Mouse (Mus musculus): Measurements from ENCODE around the gene Tomm40l. TPM values are rescaled to one million over a fixed set of nuclear protein-coding genes. Genes with fewer than 3 reads are reported as not detected.

The Tomm40l gene
- 7.3 TPM for polyA plus RNA-seq (2014; fragmentation: Illumina TruSeq; extraction: RNeasy Lipid Tissue Mini Kit (QIAGEN cat#74804); ENCODE audit: low read depth, low replicate concordance)

DNA sequence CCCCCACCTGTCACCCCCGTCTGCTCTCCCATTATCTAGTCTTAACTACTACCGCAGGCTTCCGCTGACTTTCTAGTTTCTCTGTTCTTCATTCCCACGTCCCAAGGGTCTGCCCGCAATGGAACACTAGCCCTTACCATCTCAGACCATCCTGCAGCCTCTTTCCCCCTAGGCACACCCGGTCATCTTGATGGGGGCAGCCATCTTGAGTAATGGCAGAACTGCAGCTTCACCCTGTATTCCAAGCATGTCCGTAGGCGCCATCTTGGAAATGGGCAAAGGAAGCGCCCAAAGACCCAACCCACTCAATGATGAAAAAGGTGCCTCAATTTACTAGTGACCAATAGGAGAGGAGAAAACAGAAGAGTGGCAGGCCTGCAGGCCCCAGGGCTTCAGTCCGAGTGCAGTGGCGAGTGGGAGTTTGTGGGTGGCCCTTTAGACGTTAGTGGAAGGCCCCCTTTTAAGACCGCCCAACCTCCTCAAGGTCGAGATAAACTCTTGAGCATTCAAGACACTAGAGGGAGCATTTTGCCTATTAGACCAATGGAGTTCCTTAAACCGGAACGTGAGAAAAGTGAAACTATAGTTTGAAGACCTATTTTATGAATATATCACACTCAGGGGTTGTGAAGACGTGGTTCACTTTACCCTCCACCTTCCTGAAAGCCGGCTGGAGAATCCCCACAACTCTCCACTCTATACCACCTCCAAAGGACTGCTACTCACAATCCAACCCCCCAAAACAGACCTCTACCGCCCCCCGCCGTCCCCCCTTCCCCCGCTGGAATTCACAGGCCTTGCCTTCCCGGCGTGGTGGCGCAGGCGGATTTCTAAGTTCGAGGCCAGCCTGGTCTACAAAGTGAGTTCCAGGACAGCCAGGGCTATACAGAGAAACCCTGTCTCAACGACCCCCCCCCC lies at the start of gene Tomm40l:
Gene Tomm40l, minus strand, starts transcription at position 277 of the 918 bp plus-strand sequence.

GRCm38 (mm10) chr1:171269848-171270572 lies 47.7 kb upstream of the Tomm40l start, which contains the start of gene B4galt3:
Gene B4galt3, plus strand, starts transcription at chr1:171270328.

DNA sequence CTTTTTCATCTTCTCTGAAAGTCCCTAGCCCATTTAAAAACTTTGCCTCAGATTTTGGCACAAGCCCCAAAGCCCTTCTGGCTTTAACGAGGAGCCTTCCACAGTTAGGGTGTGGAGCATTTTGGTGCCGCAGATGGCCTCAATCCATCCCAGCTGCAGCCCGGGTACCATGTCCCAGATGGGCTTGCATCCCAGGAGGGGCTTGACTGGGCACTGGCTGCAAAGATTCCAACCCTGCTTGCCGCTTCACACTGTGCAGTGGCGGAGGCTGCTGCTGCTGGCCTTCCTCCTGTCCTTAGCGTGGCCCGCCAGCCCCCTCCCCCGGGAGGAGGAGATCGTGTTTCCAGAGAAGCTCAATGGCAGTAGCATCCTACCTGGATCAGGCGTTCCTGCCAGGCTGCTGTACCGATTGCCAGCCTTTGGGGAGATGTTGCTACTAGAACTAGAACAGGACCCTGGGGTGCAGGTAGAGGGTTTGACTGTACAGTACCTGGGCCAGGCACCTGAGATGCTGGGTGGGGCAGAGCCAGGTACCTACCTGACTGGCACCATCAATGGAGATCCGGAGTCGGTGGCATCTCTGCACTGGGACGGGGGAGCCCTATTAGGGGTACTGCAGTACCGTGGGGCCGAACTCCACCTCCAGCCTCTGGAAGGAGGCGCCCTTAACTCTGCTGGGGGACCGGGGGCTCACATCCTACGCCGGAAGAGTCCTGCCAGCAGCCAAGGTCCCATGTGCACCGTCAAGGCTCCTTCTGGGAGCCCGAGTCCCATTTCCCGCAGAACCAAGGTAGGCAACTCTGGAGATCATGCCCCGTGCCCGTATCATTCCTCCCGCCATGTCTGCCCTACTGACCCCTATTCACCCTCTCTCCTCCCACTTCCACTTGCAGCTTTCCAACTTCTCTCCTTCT lies 28.6 kb upstream of the Tomm40l start, which contains the start of gene Ndufs2:
Gene Ndufs2, minus strand, starts transcription at position 709 of the 914 bp plus-strand sequence.

DNA sequence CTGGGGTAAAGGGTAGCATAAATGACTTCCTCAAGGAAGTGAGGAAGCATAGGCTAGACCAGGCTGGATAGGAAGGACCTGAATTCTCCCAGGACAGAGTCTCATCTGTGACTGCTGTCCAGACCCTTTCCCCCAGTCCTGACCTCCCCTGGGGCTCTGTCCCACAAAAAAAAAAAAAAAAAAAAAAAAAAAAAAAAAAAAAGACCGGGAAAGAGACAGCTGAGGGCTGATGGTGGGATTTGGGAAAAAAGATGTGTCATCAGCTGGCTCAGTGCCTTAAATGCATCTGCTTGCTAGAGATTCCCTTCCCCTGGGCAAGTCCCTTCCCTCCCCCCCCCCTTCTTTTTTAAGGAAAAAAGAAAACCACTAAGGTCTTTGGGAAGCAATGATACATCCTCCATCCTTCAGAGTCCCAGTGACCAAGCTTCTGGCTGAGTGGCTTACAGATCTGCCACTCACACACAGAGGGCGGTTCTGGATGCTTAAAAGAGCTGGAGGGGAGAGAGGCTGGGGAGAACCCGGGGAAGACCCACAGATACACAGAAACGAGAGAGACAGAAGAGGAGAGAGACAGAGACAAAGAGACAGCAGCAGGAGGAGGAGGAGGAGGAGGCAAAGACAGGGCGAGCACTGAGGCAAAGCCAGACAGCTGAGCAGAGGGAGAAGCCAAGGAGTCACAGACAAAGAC lies 27.7 kb upstream of the Tomm40l start, which contains the start of gene Adamts4:
Gene Adamts4, plus strand, starts transcription at position 509 of the 688 bp plus-strand sequence.

GRCm38 (mm10) chr1:171234126-171234525 lies 11.8 kb upstream of the Tomm40l start, which contains the start of gene Fcer1g:
Gene Fcer1g, minus strand, starts transcription at chr1:171234365.

DNA sequence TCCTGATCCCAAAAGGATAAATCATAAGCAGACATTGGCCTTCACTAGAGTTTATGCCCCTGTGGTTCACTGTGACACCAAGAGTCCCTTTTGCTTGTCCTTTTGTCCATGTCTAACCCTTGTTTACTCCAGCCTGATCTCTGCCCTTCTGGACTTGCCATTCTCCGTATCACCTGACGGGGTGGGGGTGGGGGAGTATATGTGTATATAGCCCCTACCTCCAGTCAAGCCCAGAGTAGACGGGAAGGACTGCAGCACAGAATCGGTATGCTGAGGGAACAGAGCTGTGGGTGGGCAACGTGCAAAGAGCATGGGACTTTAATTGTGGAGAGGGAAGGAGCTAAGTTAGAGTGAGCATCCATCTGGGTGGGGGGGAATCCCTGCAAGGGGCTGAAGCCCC lies 2.5 kb upstream of the Tomm40l start, which contains the start of gene Apoa2:
Gene Apoa2, plus strand, starts transcription at position 198 of the 400 bp plus-strand sequence.

DNA sequence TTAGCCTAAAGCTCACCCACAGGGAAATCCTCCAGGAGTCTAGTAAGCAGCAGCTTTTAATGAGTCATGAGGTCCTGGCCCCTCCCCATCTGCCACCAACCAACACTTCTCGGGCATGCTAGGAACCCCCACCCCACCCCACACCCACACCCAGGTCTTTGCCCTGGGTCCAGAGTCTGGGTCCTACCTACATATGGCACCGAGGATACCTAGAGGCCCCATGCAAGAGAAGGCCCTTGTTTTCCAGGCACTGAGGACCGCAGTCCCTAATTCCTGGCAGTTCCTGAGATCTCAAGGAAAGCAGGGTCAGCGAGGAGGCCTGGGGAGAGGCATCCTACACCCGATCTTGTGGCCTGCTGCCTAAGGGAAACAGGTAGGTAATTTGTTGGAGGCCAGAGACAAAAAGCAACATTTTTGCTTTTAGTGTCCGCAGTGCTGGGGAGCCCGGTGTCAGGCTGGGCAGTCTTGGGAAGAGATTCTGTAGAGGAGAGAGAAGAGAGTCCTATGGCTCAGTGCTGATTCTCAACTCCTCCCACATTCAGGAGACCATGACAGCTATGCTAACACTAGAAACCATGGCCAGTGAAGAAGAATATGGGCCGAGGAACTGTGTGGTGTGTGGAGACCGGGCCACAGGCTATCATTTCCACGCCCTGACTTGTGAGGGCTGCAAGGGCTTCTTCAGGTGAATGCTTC lies 8.4 kb downstream of the Tomm40l start, which contains the start of gene Nr1i3:
Gene Nr1i3, plus strand, starts transcription at position 170 of the 696 bp plus-strand sequence.

GRCm38 (mm10) chr1:171195887-171196397 lies 26.4 kb downstream of the Tomm40l start, which contains the start of gene Pcp4l1:
Gene Pcp4l1, minus strand, starts transcription at chr1:171196268.

Other genes with a start within 250 kb of the Tomm40l start
- gene Fcgr2b, start 246.0 kb downstream of the Tomm40l start, polyA plus RNA-seq (2014; fragmentation: Illumina TruSeq; extraction: RNeasy Lipid Tissue Mini Kit (QIAGEN cat#74804); ENCODE audit: low read depth, low replicate concordance): 108 TPM
- gene Fcgr4, start 203.6 kb downstream of the Tomm40l start, polyA plus RNA-seq (2014; fragmentation: Illumina TruSeq; extraction: RNeasy Lipid Tissue Mini Kit (QIAGEN cat#74804); ENCODE audit: low read depth, low replicate concordance): 3.2 TPM
- gene Fcgr3, start 157.6 kb downstream of the Tomm40l start, polyA plus RNA-seq (2014; fragmentation: Illumina TruSeq; extraction: RNeasy Lipid Tissue Mini Kit (QIAGEN cat#74804); ENCODE audit: low read depth, low replicate concordance): 3.4 TPM
- 3.7 TPM for gene Cfap126, start 108.6 kb downstream of the Tomm40l start, polyA plus RNA-seq (2014; fragmentation: Illumina TruSeq; extraction: RNeasy Lipid Tissue Mini Kit (QIAGEN cat#74804); ENCODE audit: low read depth, low replicate concordance)
- gene Sdhc, start 71.9 kb downstream of the Tomm40l start, polyA plus RNA-seq (2014; fragmentation: Illumina TruSeq; extraction: RNeasy Lipid Tissue Mini Kit (QIAGEN cat#74804); ENCODE audit: low read depth, low replicate concordance): 129 TPM
- 0.20 TPM for gene Mpz, start 71.8 kb downstream of the Tomm40l start, polyA plus RNA-seq (2014; fragmentation: Illumina TruSeq; extraction: RNeasy Lipid Tissue Mini Kit (QIAGEN cat#74804); ENCODE audit: low read depth, low replicate concordance)
- gene Pcp4l1, start 26.2 kb downstream of the Tomm40l start, polyA plus RNA-seq (2014; fragmentation: Illumina TruSeq; extraction: RNeasy Lipid Tissue Mini Kit (QIAGEN cat#74804); ENCODE audit: low read depth, low replicate concordance): 6.5 TPM
- gene Nr1i3, start 8.5 kb downstream of the Tomm40l start, polyA plus RNA-seq (2014; fragmentation: Illumina TruSeq; extraction: RNeasy Lipid Tissue Mini Kit (QIAGEN cat#74804); ENCODE audit: low read depth, low replicate concordance): not detected
- gene Apoa2, start 2.5 kb upstream of the Tomm40l start, polyA plus RNA-seq (2014; fragmentation: Illumina TruSeq; extraction: RNeasy Lipid Tissue Mini Kit (QIAGEN cat#74804); ENCODE audit: low read depth, low replicate concordance): 3.9 TPM
- 10.8 TPM for gene Fcer1g, start 11.9 kb upstream of the Tomm40l start, polyA plus RNA-seq (2014; fragmentation: Illumina TruSeq; extraction: RNeasy Lipid Tissue Mini Kit (QIAGEN cat#74804); ENCODE audit: low read depth, low replicate concordance)
- 1.2 TPM for gene Adamts4, start 27.9 kb upstream of the Tomm40l start, polyA plus RNA-seq (2014; fragmentation: Illumina TruSeq; extraction: RNeasy Lipid Tissue Mini Kit (QIAGEN cat#74804); ENCODE audit: low read depth, low replicate concordance)
- 89.0 TPM for gene Ndufs2, start 28.9 kb upstream of the Tomm40l start, polyA plus RNA-seq (2014; fragmentation: Illumina TruSeq; extraction: RNeasy Lipid Tissue Mini Kit (QIAGEN cat#74804); ENCODE audit: low read depth, low replicate concordance)
- gene B4galt3, start 47.8 kb upstream of the Tomm40l start, polyA plus RNA-seq (2014; fragmentation: Illumina TruSeq; extraction: RNeasy Lipid Tissue Mini Kit (QIAGEN cat#74804); ENCODE audit: low read depth, low replicate concordance): 2.3 TPM
- 6.2 TPM for gene Ppox, start 58.7 kb upstream of the Tomm40l start, polyA plus RNA-seq (2014; fragmentation: Illumina TruSeq; extraction: RNeasy Lipid Tissue Mini Kit (QIAGEN cat#74804); ENCODE audit: low read depth, low replicate concordance)
- gene Usp21, start 65.5 kb upstream of the Tomm40l start, polyA plus RNA-seq (2014; fragmentation: Illumina TruSeq; extraction: RNeasy Lipid Tissue Mini Kit (QIAGEN cat#74804); ENCODE audit: low read depth, low replicate concordance): 15.0 TPM
- 101 TPM for gene Ufc1, start 72.5 kb upstream of the Tomm40l start, polyA plus RNA-seq (2014; fragmentation: Illumina TruSeq; extraction: RNeasy Lipid Tissue Mini Kit (QIAGEN cat#74804); ENCODE audit: low read depth, low replicate concordance)
- gene Dedd, start 106.6 kb upstream of the Tomm40l start, polyA plus RNA-seq (2014; fragmentation: Illumina TruSeq; extraction: RNeasy Lipid Tissue Mini Kit (QIAGEN cat#74804); ENCODE audit: low read depth, low replicate concordance): 6.7 TPM
- gene Nit1, start 123.1 kb upstream of the Tomm40l start, polyA plus RNA-seq (2014; fragmentation: Illumina TruSeq; extraction: RNeasy Lipid Tissue Mini Kit (QIAGEN cat#74804); ENCODE audit: low read depth, low replicate concordance): 43.5 TPM
- gene Pfdn2, start 123.2 kb upstream of the Tomm40l start, polyA plus RNA-seq (2014; fragmentation: Illumina TruSeq; extraction: RNeasy Lipid Tissue Mini Kit (QIAGEN cat#74804); ENCODE audit: low read depth, low replicate concordance): 39.6 TPM
- 0.97 TPM for gene Klhdc9, start 138.3 kb upstream of the Tomm40l start, polyA plus RNA-seq (2014; fragmentation: Illumina TruSeq; extraction: RNeasy Lipid Tissue Mini Kit (QIAGEN cat#74804); ENCODE audit: low read depth, low replicate concordance)
- 0.40 TPM for gene Nectin4, start 147.6 kb upstream of the Tomm40l start, polyA plus RNA-seq (2014; fragmentation: Illumina TruSeq; extraction: RNeasy Lipid Tissue Mini Kit (QIAGEN cat#74804); ENCODE audit: low read depth, low replicate concordance)
- 1.3 TPM for gene Arhgap30, start 166.4 kb upstream of the Tomm40l start, polyA plus RNA-seq (2014; fragmentation: Illumina TruSeq; extraction: RNeasy Lipid Tissue Mini Kit (QIAGEN cat#74804); ENCODE audit: low read depth, low replicate concordance)
- 0.69 TPM for gene Usf1, start 188.8 kb upstream of the Tomm40l start, polyA plus RNA-seq (2014; fragmentation: Illumina TruSeq; extraction: RNeasy Lipid Tissue Mini Kit (QIAGEN cat#74804); ENCODE audit: low read depth, low replicate concordance)
- gene Tstd1, start 196.4 kb upstream of the Tomm40l start, polyA plus RNA-seq (2014; fragmentation: Illumina TruSeq; extraction: RNeasy Lipid Tissue Mini Kit (QIAGEN cat#74804); ENCODE audit: low read depth, low replicate concordance): 2.9 TPM
- 51.7 TPM for gene F11r, start 215.0 kb upstream of the Tomm40l start, polyA plus RNA-seq (2014; fragmentation: Illumina TruSeq; extraction: RNeasy Lipid Tissue Mini Kit (QIAGEN cat#74804); ENCODE audit: low read depth, low replicate concordance)

Data from kidney, adult 10 weeks (tissue).